Mouse (Mus musculus) kidney, postnatal 0 days (tissue): ENCODE results near the gene Sft2d2. TPM values are rescaled to one million over a fixed set of nuclear protein-coding genes. Genes with fewer than 3 reads are reported as not detected.

Experiments used
- ATAC-seq: fragments of 200-750 bp; cut with Nextera tagmentation; replicated peaks from 2 replicates; pipeline ENCODE4 v1.8.0; 2017; ENCODE audit warnings: low read depth, moderate number of reproducible peaks, moderate TSS enrichment, moderate library complexity; ENCODE audit not compliant: low FRiP score
- DNase-seq: peaks from one replicate; pipeline ENCODE4 v3.0.0-alpha.2; 2016; ENCODE audit warnings: low spot score
- H3K27ac ChIP-seq: fragments of 300-500 bp; sonication (generic); 2 replicates; pipeline ENCODE4 v1.5.1; 2014; ENCODE audit warnings: mild to moderate bottlenecking
- H3K27me3 ChIP-seq: fragments of 300-500 bp; sonication (generic); 2 replicates; pipeline ENCODE4 v1.6.1; 2014; ENCODE audit warnings: low read length, mixed read lengths; ENCODE audit not compliant: insufficient read depth
- H3K36me3 ChIP-seq: fragments of 300-500 bp; sonication (generic); 2 replicates; pipeline ENCODE4 v1.6.1; 2014; ENCODE audit warnings: low read length, mixed read lengths; ENCODE audit not compliant: insufficient read depth
- H3K4me1 ChIP-seq: fragments of 300-500 bp; sonication (generic); replicated peaks from 2 replicates; pipeline ENCODE4 v1.6.1; 2014; ENCODE audit warnings: antibody characterized with exemption, low read length, mixed read lengths; ENCODE audit not compliant: insufficient read depth
- H3K4me2 ChIP-seq: fragments of 300-500 bp; sonication (generic); 2 replicates; pipeline ENCODE4 v1.6.1; 2014; ENCODE audit warnings: mild to moderate bottlenecking, low read length, moderate library complexity, mixed read lengths
- H3K4me3 ChIP-seq: fragments of 300-500 bp; sonication (generic); replicated peaks from 2 replicates; pipeline ENCODE4 v1.5.1; 2014; ENCODE audit warnings: low read depth, low read length
- H3K9ac ChIP-seq: fragments of 300-500 bp; sonication (generic); 2 replicates; pipeline ENCODE4 v1.6.1; 2014; ENCODE audit warnings: low read depth, low read length
- H3K9me3 ChIP-seq: fragments of 300-500 bp; sonication (generic); replicated peaks from 2 replicates; pipeline ENCODE4 v1.6.1; 2016; ENCODE audit warnings: low read length, inconsistent platforms, mixed read lengths
- CTCF ChIP-seq: IDR thresholded peaks from 2 replicates; pipeline ENCODE4 v1.5.1; 2016; ENCODE audit warnings: antibody characterized with exemption, low read depth, mild to moderate bottlenecking, moderate library complexity
- WGBS: fragments of 180-500 bp; shearing (Covaris S2); extraction: QIAGEN DNeasy Blood & Tissue Kit; methylation state at CpG from one replicate; pipeline ENCODE4 v1.1.7; 2014; 5-methylcytosine and 5-hydroxymethylcytosine counted together
- polyA plus RNA-seq: library from polyadenylated mRNA; unstranded; fragments of >200 nt; fragmentation: Nextera tagmentation; extraction: Ambion mirVana; gene quantifications from 2 replicates; pipeline ENCODE4 v1.2.1, GENCODE M21; 2015

Gene Sft2d2
- polyA plus RNA-seq, 1 experiment from 2014 or later = 21.2 TPM

GRCm38 (mm10) chr1:165188806-165189580, 5.2 kb downstream of the Sft2d2 start:
- 78% methylated on average over 10 of the region's 10 CpGs for WGBS
- no peak for TF ChIP-seq CTCF
- ATAC-seq (no peak), DNase-seq (no peak)
- Histone ChIP-seq H3K36me3 (peaks cover 10% of the 10 kb centered on the region; the same call in 1 of the 2 replicates), H3K4me3 (no peak overlapping the region), H3K4me1 (no peaks in the 10 kb centered on the region), H3K27me3 (no peaks in the 10 kb centered on the region), H3K4me2 (no peak overlapping the region), H3K9ac (no peak overlapping the region), H3K27ac (no peak overlapping the region), H3K9me3 (no peaks in the 10 kb centered on the region)

- Histone ChIP-seq H3K4me2 (no peak overlapping the region), H3K27me3 (no peaks in the 10 kb centered on the region), H3K9me3 (no peaks in the 10 kb centered on the region), H3K27ac (no peak overlapping the region), H3K4me1 (no peaks in the 10 kb centered on the region), H3K4me3 (no peak overlapping the region), H3K9ac (no peak overlapping the region), H3K36me3 (peaks cover 15% of the 10 kb centered on the region; the same call in 1 of the 2 replicates)
- no peak for TF ChIP-seq CTCF
- DNase-seq = no peak
- no peak for ATAC-seq
- WGBS = 61% methylated on average over 5 of the region's 5 CpGs
These were observed 6.9 kb downstream of the Sft2d2 start for GRCm38 (mm10) chr1:165187357-165187756.

- WGBS = 89% methylated on average over 12 of the region's 12 CpGs
- H3K36me3 ChIP-seq = peaks cover 19% of the 10 kb centered on the region; the same call in 1 of the 2 replicates
These were observed 7.7 kb downstream of the Sft2d2 start for GRCm38 (mm10) chr1:165186491-165186890.

GRCm38 (mm10) chr1:165185116-165185515, 9.1 kb downstream of the Sft2d2 start:
- Histone ChIP-seq H3K36me3 (peaks cover 20% of the 10 kb centered on the region; the same call in 1 of the 2 replicates), H3K27me3 (no peaks in the 10 kb centered on the region), H3K4me3 (no peak overlapping the region), H3K4me2 (no peak overlapping the region), H3K4me1 (no peaks in the 10 kb centered on the region), H3K27ac (no peak overlapping the region), H3K9ac (no peak overlapping the region), H3K9me3 (no peaks in the 10 kb centered on the region)
- 71% methylated on average over 7 of the region's 7 CpGs for WGBS
- TF ChIP-seq CTCF = no peak
- ATAC-seq (no peak), DNase-seq (no peak)

More at GRCm38 (mm10) chr1:165186491-165186890, 7.7 kb downstream of the Sft2d2 start:
- no peak overlapping the region for H3K4me2 ChIP-seq
- no peak overlapping the region for H3K4me3 ChIP-seq
- ATAC-seq (no peak), DNase-seq (no peak)
- no peaks in the 10 kb centered on the region for H3K9me3 ChIP-seq
- H3K9ac ChIP-seq = no peak overlapping the region
- no peak overlapping the region for H3K27ac ChIP-seq
- no peaks in the 10 kb centered on the region for H3K4me1 ChIP-seq
- TF ChIP-seq CTCF = no peak
- H3K27me3 ChIP-seq = no peaks in the 10 kb centered on the region

GRCm38 (mm10) chr1:165184178-165184577, 10.1 kb downstream of the Sft2d2 start:
- Histone ChIP-seq H3K9ac (no peak overlapping the region), H3K27ac (no peak overlapping the region), H3K36me3 (peaks cover 20% of the 10 kb centered on the region; the same call in 1 of the 2 replicates), H3K4me1 (no peaks in the 10 kb centered on the region), H3K27me3 (no peaks in the 10 kb centered on the region), H3K9me3 (no peaks in the 10 kb centered on the region), H3K4me3 (no peak overlapping the region), H3K4me2 (no peak overlapping the region)
- no peak for TF ChIP-seq CTCF
- WGBS = 83% methylated on average over 3 of the region's 3 CpGs
- ATAC-seq (no peak), DNase-seq (no peak)

GRCm38 (mm10) chr1:165183400-165183799, 10.8 kb downstream of the Sft2d2 start:
- 77% methylated on average over 6 of the region's 6 CpGs for WGBS
- Histone ChIP-seq H3K27ac (no peak overlapping the region), H3K27me3 (no peaks in the 10 kb centered on the region), H3K9me3 (no peaks in the 10 kb centered on the region), H3K4me2 (no peak overlapping the region), H3K36me3 (peaks cover 27% of the 10 kb centered on the region; the same call in 1 of the 2 replicates), H3K4me1 (no peaks in the 10 kb centered on the region), H3K9ac (no peak overlapping the region), H3K4me3 (no peak overlapping the region)
- ATAC-seq = no peak
- no peak for TF ChIP-seq CTCF
- DNase-seq = no peak

- no peaks in the 10 kb centered on the region for H3K4me1 ChIP-seq
- H3K27me3 ChIP-seq = no peaks in the 10 kb centered on the region
- no peak overlapping the region for H3K9ac ChIP-seq
- no peak overlapping the region for H3K27ac ChIP-seq
- ATAC-seq = no peak
- 79% methylated on average over 5 of the region's 5 CpGs for WGBS
- no peaks in the 10 kb centered on the region for H3K9me3 ChIP-seq
- no peak for TF ChIP-seq CTCF
- no peak for DNase-seq
- H3K36me3 ChIP-seq = peaks cover 20% of the 10 kb centered on the region; the same call in 1 of the 2 replicates
- no peak overlapping the region for H3K4me2 ChIP-seq
- H3K4me3 ChIP-seq = no peak overlapping the region
These were observed 14.9 kb downstream of the Sft2d2 start for GRCm38 (mm10) chr1:165179321-165179720.
